Mouse (Mus musculus) G1E-ER4 (cell line): Measurements from ENCODE around the gene Zmynd8. TPM values are rescaled to one million over a fixed set of nuclear protein-coding genes. Genes with fewer than 3 reads are reported as not detected.

Experiments
- GATA1 ChIP-seq: IDR thresholded peaks from one replicate; pipeline ENCODE4 v1.8.0; 2012; ENCODE audit warnings: low read length, inconsistent platforms
- polyA plus RNA-seq: library from polyadenylated mRNA; stranded (reverse); fragments of >175 nt; gene quantifications from 2 replicates; pipeline ENCODE4 v1.2.3, GENCODE M21; 2012

Gene Zmynd8
- polyA plus RNA-seq, 1 experiment = 76.5 TPM

DNA sequence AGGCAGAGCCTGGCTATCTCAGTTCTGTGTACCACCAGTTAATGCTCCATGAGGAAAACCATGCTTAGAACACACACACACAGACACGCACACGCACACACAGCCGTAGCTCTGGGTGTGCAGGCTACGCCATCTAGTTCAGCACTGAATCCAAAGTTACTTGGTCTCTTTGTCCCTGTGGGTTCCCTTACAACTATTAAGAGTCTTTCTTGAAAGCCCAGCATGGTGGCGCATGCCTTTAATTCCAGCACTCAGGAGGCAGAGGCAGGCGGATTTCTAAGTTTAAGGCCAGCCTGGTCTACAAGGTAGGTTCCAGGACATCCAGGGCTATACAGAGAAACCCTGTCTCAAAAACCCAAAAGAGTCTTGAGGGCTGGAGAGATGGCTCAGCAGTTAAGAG, 38.4 kb downstream of the Zmynd8 start:
- no peak for TF ChIP-seq GATA1

DNA sequence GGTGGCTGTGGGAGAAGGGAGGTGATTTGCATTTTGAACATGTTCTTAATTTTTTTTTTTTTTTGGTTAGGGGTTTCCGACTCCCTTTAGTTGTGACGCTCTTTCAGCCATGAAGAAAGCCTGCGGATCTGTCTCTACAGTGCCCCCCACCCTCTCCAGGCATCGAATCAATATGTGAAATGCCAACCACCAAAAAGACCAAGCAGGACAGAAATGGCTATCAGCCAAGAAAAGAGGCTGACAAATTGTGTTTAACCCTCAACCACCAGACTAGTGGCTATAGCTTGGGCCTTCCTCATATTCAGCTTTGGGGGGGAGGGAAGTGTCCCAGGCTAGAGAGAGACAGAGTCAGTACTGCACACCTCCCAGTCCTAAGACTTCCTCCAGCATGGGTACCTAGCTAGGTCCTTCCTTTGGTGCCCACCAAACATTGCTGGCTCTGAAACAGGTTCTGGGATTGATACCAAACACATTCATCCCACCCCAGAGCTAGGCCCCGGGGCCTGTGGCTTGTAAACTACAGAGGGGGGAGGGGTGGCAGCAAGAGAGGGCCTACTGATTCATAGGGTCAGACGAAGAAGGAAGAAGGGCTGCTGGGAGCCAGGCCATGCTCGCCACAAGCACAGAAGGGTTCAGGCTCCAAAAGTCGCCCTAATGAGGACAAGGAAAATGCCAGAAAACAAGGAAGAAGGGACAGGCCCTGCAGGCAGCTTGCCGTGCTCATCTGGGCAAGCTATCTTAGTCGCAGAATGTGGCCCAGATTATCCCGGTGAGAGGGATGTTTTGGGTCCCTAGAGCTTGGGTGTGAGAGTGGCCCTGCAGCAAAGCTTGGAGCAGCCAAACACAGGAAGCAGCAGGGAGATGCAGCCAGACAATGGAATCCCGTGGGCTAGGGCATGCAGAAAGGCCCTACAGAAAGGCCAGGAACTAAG, 40.1 kb downstream of the Zmynd8 start:
- TF ChIP-seq GATA1 = no peak

DNA sequence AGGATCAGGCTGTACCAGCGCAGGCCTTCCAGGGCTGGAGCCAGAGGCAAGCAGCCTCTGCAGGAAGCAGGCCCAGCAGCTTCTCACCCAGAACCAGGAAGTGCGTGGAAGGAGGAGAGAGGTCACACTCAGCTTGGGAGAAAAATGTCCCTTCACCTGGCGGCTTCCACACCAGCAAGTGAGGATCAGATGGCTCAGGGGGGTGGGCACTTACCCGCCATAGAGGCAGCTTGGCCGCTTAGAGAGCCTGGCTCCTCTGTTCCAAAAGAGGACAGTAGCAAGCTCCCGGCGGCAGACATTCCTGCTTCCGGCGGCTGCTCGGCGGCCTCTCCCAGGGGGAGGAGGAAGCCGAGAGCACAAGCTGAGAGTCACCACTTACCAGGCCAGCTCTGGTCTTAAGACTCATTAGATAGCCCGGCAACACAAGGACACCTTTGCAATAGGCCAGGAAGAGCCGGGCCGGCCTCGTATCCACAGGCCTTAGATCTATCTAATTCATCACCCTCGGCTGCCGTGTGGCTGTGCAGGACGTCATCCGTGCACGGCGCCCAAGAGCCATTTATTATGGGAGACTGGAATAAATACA, 40.9 kb downstream of the Zmynd8 start:
- TF ChIP-seq GATA1 = no peak

DNA sequence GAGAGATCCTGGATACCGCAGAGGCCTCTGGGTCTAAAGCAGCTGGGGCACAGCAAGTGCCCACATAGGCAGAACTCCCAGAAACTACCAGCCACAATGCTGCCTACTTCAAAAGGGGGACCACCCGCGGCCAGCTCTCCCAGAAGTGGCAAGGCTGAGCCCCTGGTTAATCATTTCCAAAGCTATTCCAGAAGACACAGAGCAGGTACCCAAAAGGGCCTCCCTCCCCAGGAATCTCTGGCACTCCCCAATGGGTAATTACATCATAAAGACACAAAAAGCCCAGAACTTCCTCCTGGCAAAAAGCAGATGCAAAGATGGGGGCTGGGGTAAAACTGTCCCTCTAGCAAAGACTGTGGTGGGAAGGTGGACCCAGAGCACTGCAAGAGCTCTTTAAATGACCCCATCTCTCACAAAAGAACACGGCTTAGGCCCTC, 41.4 kb downstream of the Zmynd8 start:
- TF ChIP-seq GATA1 = no peak

DNA sequence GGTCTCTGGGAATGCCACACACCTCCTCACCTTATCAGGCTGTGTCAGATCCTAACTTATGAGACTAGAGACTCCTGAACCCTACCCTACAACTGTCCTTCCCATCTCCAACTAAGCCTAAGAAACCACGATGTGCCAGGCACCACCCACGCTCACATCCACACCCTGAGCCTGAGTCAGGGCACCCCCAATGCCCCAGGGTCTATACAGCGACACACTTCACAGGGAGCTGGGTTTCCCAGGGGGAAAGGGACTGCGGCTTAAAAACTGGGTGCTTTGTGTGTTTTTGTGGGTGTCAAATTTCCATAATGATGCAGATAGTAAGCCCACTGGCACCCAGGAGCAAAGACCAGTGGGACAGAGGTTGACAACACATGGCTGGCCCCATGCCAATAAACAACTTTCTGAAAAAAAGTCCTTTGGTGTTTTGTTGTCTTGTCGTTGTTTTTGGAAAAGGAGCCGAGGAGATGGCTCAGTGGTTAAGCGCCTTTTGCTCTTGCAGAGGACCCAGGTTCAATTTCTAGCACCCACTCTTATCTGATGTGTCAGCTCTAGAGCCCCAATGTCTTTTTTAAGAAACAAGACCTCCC, 42.1 kb downstream of the Zmynd8 start:
- TF ChIP-seq GATA1 = no peak

DNA sequence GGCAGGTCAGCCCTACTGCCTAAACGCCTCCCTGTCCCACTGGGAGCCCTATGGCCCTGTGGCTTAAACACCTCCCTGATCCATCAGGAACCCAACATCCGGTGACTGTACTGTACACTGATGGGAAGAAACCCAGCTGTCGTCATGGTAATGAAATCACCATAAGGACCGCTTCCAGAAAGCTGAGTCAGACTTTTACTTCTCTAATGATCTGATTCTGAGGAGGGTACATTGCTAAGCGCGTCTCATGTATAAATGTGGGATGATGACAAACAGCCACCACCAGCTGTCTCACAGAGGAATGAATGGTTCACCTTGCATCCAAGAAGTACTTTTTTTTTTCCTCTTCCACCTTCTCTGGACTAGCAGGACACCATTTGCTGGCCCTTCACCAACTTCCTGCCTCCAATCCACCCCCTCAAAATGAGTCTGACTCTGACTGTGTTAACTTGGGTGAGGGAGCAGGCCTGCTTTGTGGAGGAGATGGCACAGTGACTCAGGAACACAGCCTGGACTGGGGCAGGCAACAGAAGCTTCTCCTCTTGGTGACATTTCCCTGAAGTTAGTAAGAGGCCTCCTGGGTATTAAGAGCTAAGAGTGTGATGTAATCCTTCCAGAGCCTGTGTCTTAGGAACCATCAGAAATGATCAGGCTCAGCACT, 43.0 kb downstream of the Zmynd8 start:
- TF ChIP-seq GATA1 = no peak

DNA sequence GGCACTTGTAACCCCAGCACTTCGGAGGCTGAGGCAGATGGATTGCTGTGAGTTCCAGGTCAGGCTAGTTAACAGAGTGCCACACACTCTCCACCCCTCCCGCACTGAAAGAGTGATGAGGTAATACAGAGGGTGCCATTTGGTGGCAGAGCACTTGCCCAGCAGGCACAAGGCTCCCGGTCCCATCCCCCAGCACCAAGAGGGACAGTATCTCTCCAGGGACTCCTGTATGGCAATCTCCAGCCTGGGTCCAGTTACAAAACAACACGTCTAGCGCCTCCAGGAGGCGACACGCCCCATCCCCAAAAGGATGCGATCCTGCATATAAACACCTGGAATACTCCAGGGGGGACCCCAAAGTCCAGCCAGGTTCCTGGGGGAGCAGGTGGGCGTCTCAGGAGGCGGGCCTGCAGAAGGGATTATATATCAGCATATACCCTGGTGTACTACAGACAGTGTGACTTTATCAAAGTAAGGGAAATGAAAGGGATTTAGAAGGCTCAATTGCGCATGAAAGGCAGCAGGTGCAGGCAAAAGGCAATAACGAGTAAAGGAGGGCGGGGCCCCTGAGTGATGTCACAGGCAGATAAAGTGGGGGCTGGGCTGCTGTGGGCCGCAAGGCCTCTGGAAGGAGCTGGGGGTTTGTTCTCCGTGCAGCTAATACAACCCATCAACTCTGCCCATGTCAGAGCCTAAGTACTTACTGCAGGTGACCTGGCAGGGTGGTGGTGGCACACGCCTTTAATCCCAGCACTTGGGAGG, 44.4 kb downstream of the Zmynd8 start:
- no peak for TF ChIP-seq GATA1

DNA sequence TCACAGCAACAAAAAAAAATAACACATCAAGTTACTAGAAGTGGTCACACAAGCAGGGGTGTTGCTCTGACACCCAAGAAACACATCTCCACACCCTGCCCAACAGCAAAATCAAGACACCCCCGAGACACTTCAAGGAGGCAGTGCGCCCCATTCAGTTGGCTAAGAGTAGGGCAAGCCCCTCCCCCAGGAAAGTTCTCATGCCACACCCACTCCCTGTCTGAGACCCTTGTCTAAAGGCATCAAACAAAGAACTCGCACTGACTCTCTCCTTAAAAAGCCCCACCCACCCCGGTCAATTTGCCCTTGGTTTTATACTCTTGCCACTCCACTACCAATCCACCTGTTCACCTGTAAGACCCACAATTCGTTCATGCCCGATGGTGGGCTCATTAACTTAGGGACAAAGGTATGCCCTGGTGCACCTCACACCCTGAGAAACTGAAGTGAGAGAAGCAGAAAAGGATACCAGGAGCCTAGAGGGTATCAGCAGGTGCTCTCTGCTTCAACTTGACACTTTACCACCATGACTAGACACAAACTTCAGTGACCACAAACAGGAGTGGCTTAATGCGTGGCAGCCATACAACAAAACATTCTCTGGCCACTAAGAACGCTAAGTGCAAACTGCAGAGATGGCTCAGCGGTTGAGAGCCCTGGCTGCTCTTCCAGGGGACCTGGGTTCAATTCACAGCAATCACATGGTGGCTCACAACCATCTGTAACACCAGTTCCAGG, 45.8 kb downstream of the Zmynd8 start:
- no peak for TF ChIP-seq GATA1

DNA sequence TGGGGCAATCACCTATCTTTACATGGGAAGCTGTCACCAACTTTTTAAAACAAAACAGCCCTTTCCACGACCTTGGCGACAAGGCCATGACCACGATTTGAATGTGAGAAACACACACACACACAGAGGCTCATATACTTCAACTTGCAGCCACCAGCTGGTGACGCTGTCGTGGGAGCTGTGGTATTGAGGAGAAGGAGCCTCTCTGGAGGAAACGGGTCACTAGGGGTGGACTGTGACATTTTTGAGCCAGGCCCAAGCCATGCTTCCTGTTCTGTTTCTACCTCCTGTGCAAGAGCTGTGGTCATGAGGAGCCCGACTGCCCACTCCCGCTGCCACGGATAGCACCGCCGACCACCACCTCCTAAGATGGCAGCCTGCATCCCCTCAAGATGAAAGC, 46.4 kb downstream of the Zmynd8 start:
- no peak for TF ChIP-seq GATA1

DNA sequence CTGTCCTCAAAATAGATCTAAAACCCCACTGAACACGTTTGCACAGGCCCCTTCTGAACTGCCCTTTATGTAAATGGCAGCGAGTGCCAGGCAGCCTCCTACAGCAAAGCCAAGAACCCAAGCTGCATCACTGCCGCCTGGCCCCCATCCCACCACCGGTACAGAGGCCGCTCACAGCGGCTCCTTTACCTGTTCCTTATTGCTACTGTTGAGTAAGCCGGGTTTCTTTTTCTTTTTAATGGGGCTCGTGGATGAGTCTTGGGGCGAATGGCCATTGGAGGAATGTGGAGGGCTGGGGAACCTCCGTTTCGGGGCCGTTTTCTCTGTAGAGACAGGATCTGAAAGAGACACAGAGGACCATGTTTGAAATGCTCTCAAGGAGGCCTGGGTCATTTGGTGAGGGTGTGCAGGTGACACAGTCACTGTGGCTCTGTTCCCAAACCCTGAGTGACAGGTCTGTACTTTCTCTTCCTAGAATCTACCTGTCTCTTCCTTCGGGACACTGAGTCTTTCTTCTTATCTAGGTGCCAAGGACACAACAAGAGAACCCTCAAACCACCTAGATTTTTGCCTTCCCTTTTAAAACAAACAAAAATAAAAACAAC, 46.9 kb downstream of the Zmynd8 start:
- no peak for TF ChIP-seq GATA1

DNA sequence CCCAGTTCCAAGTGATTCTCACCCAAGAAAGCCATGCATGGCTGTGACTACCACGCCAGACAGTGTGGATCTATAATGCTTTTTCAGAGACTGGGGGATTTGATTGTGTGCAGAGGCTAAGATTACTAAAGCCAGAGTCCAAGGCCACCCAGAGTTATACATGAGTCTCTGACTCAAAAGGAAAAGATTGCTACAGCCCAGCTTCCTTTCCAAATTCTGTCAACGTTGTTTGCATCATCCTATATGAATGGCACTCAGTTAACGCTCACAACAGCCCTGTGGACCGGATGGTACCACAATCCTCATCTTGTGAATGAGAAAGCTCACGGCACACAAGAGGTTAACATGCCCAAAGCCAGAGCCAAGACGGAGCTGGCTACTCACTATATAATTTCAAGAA, 48.0 kb downstream of the Zmynd8 start:
- no peak for TF ChIP-seq GATA1

DNA sequence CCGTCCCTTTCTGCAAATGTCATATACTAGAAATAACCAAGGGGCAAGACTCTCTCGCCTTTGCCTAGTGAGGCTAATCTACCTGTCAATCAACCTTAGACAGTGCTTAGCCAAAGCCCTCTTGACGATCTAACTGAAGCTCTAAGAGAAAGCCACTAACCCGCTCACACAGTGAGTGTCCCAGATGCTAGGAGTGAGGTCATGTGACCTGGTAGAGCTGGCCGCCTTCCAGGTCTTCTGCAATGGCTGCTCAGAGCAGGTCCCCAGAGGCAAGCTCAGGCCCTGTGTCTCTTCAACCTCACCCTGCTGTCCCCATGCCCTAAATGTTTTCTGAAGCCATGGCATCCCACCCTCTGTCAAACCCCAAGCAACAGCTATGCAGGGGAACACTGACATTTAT, 49.7 kb downstream of the Zmynd8 start:
- no peak for TF ChIP-seq GATA1

DNA sequence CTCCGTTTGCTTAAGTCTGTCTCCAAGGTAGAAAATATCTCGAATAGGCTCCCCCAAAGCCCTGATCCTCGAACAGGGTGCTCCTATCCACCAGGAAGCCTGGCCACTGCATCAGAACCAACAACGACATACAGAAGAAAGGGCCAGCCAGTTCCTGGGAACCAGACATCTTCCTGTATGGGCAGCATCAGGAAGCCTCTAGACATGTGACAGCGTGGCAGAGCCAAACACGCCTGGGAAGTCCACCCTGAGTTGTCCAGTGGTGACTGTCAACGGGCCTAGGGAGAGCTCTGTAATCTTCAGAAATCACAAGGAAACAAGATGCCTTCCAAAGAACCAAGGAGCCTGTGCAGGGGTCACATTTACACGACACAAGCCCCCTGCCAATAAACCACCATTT, 52.0 kb downstream of the Zmynd8 start:
- TF ChIP-seq GATA1 = no peak

DNA sequence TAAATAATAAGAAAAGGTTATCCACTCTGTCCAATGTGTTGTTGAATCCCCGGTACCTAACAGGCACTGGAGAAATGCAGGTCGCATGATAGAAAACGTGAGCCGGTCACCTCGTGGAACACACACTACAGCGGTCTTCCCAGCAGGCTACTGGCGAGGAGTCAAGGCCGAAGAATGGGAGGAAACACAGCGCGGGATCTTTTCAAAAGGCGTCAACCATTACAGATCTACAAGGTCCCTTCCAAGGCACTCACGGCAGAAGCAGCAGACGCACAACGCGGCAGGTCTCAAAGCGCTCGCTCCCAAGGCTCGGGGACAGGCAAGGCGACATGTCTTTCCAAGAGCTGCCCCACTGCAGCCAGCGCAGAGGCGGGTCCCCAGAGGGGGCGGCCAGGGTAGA, 53.3 kb downstream of the Zmynd8 start:
- no peak for TF ChIP-seq GATA1
